Mouse (Mus musculus) liver, embryonic 14.5 days (tissue): ENCODE results near the gene Fam136a.

Experiments
- CTCF ChIP-seq: IDR thresholded peaks from 2 replicates; pipeline ENCODE4 v1.5.1; 2016; ENCODE audit warnings: antibody characterized with exemption, low read depth, control low read depth
- EP300 ChIP-seq: IDR thresholded peaks from 2 replicates; pipeline ENCODE4 v1.6.1; 2016; ENCODE audit warnings: antibody characterized with exemption, low read depth

- TF ChIP-seq CTCF, result 0 out of 2 replicates have a peak, but pooled peaks have one; percentile 9
- no peak for TF ChIP-seq EP300
Observed at GRCm38 (mm10) chr6:86329943-86330342, 35.5 kb upstream of the Fam136a start.
